Mouse (Mus musculus) lung, adult 2 months (tissue): ENCODE results near the gene Rnf216. TPM values are rescaled to one million over a fixed set of nuclear protein-coding genes. Genes with fewer than 3 reads are reported as not detected.

Experiments used
- DNase-seq: peaks from one replicate; pipeline ENCODE4 v3.0.0; 2022
- H3K4me1 ChIP-seq: fragments of 200-500 bp; 2 replicates; pipeline ENCODE4 v1.6.1; 2011; ENCODE audit warnings: low read length; ENCODE audit not compliant: control insufficient read depth, insufficient read depth
- H3K4me3 ChIP-seq: fragments of 200-500 bp; replicated peaks from 2 replicates; pipeline ENCODE3; 2011; ENCODE audit warnings: low read depth, mild to moderate bottlenecking, control low read depth, low read length; ENCODE audit errors: extremely low read depth
- CTCF ChIP-seq: fragments of 200-500 bp; IDR thresholded peaks from 2 replicates; pipeline ENCODE4 v1.5.1; 2011; ENCODE audit warnings: mild to moderate bottlenecking, low read length, control low read depth; ENCODE audit not compliant: insufficient read depth
- POLR2A ChIP-seq: fragments of 200-500 bp; IDR thresholded peaks from 2 replicates; pipeline ENCODE4 v1.6.1; 2011; ENCODE audit warnings: low read depth, mild to moderate bottlenecking, control low read depth, low read length, borderline replicate concordance; ENCODE audit errors: extremely low read depth
- WGBS: fragments of 180-500 bp; shearing (Covaris S2); methylation state at CpG from one replicate; pipeline ENCODE4 v1.1.7; 2018; 5-methylcytosine and 5-hydroxymethylcytosine counted together
- polyA plus RNA-seq: library from polyadenylated mRNA; depleted of rRNA; stranded (reverse); fragments of >200 nt; gene quantifications from 2 replicates; pipeline ENCODE4 v1.2.3, GENCODE M21; 2012

Rnf216 gene
- polyA plus RNA-seq, 1 experiment: 27.7 TPM

DNA sequence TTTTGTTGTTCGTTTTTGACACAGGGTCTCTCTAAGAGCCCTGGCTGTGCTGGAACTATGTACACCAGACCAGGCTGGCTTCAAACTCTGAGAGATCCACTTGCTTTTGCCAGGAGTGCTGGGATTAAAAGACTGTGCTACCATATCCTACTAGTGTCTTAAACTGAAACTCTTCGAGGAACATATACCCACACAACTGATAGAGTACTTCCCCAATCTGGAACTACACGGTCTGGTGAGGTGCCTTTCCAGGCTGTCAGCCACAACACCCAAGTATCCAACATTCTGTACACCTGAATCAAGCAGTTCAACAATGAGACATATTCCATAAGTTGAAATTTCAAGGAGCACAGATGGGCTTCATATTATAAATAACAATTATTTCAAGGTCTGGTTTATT is 79.5 kb downstream of the Rnf216 start:
- no peak for DNase-seq
- no peak overlapping the region for H3K4me3 ChIP-seq
- 69% methylated on average over 3 of the region's 3 CpGs for WGBS
- no peak for TF ChIP-seq CTCF
- no peak for TF ChIP-seq POLR2A
- peaks cover 4% of the 10 kb centered on the region; the same call in 1 of the 2 replicates for H3K4me1 ChIP-seq

DNA sequence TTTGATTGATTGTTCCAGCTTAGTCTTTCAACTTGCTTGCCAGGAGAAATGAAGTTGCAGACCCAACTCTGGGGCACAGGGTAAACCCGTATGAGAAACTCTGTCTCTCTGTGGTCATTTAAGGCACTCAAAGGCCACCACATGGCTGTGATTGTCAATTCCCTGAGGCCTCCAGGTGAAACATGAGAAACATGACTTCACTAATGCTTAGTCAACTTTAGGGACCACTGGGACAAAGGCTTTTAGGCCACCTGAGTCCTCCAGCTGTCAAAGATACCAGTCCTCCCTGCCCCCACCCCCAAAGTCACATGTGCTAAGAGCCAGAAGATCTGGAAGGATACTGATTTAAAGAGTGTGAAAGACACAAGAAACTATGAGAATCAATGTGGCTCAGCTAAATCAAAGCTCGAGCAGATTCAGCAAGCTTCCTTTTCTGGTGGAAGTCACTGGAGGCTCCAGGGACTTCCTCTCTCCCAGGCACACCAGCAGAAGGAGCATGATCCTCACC is 80.1 kb downstream of the Rnf216 start:
- DNase-seq: no peak
- peaks cover 4% of the 10 kb centered on the region; the same call in 1 of the 2 replicates for H3K4me1 ChIP-seq
- 45% methylated on average over 2 of the region's 2 CpGs for WGBS
- no peak for TF ChIP-seq POLR2A
- TF ChIP-seq CTCF: no peak
- no peak overlapping the region for H3K4me3 ChIP-seq

DNA sequence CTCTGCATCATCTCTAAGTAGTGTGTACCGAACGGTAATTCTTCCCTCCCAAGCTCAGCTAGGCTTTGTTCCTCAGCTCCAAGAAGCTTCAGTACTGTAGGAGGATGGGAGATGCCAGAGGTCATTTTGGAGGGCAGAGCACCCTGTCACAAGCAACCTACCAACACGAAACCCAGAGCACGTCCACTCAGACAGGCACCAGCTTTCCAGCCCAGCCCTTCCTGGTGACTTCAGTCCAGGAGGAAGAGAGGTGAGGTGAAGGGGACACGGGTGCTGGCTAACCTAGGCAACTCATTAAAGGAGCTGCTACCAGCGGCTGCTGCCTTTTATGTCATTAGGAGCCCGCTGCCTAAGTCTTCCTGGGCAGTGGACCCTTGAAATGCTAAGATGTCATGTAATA is 81.1 kb downstream of the Rnf216 start:
- no peak for DNase-seq
- no peak for TF ChIP-seq CTCF
- no peak for TF ChIP-seq POLR2A
- Histone ChIP-seq H3K4me3 (no peak overlapping the region), H3K4me1 (peaks cover 4% of the 10 kb centered on the region; the same call in 1 of the 2 replicates)
- 50% methylated on average over 7 of the region's 7 CpGs for WGBS

DNA sequence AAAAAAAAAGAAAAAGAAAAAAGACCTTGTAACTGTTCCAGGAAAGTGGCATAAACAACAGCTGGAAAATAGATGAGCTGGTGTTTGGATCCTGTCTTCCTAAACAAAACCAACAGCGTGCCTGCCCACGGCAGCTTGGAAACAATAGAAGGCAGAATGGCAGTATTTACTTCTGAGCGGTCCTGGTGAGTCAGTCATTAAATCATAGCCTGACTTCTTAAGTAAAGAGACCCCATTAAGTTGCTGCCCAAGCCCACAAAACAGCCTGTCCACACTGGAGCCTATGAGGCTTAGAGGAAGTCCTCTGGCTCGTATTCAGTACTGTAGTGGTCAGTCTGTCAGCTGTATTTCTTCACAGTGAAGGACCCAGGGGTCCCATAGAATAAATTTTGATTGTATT is 81.6 kb downstream of the Rnf216 start:
- 32% methylated on average over 4 of the region's 4 CpGs for WGBS
- TF ChIP-seq CTCF: no peak
- TF ChIP-seq POLR2A: no peak
- DNase-seq: no peak
- no peak overlapping the region for H3K4me3 ChIP-seq
- H3K4me1 ChIP-seq: peaks cover 4% of the 10 kb centered on the region; the same call in 1 of the 2 replicates

DNA sequence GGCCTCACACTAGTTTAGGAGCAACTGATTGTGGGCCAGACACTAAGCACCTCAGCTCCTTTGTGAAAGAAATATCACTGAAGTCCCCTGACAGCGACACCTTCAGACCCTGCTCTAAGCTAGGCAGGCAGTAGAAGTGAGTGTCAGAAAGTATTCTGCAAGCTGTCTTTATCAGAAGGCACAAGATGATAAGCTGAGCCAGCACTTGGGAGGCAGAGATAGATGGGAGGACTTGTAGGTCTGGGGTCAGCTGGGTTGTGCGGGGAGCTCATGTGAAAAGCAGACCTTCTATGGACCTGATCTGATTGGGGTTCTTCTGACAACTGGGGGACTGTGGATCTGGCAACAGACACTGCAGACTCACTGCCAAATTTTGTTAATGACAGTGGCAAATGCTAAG is 88.9 kb downstream of the Rnf216 start:
- H3K4me3 ChIP-seq: no peak overlapping the region
- 87% methylated on average over 2 of the region's 2 CpGs for WGBS
- DNase-seq: no peak
- H3K4me1 ChIP-seq: no peaks in the 10 kb centered on the region
- TF ChIP-seq POLR2A (no peak), CTCF (no peak)

DNA sequence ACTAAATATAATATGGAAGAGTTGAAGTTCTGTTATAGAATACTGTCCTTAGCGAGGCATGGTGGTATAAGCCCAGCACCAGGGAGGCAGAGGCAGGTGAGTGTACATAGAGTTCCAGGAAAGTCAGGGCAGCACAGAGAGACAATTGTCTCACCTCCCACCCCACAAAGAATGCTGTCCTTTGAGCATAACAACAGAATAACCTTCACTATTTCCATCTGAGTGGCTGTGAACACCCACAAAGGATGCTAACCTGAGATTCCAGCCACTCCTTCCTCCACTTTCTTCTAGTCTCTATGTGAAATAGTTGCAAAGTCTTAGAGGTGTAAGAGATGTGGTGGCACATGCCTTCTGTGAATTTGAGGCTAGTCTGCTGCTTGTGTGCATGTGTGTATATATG is 89.8 kb downstream of the Rnf216 start:
- DNase-seq: no peak
- WGBS: 93% methylated on average over 1 of the region's 1 CpGs
- no peak overlapping the region for H3K4me3 ChIP-seq
- no peak for TF ChIP-seq POLR2A
- TF ChIP-seq CTCF: no peak
- no peaks in the 10 kb centered on the region for H3K4me1 ChIP-seq

DNA sequence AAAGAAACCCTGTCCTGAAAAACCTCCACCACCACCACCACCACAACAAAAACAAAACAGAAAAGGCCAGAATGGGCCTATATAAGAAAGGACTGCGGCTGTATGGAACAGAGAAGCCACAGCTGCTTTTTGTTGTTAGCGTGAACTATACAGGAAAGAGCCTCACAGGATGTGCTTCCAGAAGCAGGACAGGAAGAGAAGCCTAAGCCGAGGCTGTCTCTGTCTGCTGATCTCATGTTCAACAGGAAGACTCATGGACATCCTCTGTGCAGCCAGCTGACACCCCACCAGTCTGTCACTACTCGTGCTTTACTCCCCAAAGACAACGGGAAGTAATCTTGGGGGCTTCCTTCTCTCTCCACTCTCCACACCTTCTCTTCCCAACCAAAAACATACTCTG is 95.4 kb downstream of the Rnf216 start:
- WGBS: 54% methylated on average over 5 of the region's 5 CpGs
- Histone ChIP-seq H3K4me3 (no peak overlapping the region), H3K4me1 (no peaks in the 10 kb centered on the region)
- TF ChIP-seq CTCF (no peak), POLR2A (no peak)
- DNase-seq: no peak

DNA sequence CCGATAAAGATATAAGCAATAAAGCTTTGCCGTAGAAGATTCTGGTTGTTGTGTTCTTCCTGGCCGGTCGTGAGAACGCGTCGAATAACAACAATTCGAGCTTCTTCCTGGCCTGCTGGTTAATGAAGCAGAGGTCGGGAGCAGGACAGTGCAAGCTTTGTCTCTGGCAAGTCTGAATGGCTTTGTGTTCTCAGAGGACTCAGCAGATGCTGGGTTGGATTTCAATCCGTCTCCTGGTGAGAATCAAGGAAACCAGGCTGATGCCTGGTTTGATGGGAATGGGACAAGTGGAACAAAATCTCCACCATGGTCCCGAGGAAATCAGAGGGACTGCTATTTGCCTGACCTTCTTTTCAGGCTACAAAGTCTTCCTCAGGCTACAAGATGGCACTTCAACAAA is 103.4 kb downstream of the Rnf216 start:
- Histone ChIP-seq H3K4me3 (no peak overlapping the region), H3K4me1 (no peaks in the 10 kb centered on the region)
- TF ChIP-seq POLR2A (no peak), CTCF (no peak)
- 87% methylated on average over 11 of the region's 11 CpGs for WGBS
- DNase-seq: no peak

DNA sequence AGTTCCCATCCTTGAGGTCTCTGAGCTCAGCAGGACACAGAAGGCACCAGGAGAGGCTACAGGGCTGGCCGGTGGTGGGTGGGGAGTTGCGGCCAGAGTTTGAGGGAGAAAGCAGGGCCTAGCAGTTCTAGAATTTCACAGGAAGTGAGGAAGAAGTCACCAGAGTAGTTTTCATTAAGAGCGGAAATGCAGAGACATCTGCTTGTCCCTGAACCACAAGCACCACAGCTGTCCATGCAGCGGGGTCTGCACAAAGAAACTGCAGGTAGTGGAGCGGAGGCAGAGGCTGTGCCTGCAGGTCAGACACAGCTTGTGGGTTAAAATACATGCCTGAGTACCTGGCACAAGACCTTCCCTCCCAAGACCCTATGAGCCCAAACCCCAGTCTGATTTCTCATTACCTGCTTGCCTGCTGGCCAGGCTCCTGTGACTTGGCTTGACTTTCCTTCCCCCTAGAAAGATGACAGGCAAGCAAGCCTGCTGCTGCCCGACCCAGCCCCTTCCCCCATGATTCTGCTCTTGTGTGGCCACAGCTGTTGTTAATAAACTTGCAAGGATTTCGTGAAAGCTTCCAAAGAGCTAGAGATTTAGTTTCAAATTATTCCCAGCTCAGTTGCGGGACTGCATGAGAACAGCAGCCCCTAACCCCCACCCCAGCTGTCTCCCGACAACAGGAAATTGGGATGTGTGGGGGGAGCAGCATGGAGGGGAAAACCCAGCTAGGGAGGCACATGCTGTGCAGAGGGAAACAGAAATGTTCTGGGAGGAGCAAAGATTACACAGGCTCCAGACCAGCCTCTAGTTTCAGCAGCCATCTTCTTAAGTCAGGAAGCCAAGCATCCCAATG is 111.9 kb downstream of the Rnf216 start:
- DNase-seq: no peak
- TF ChIP-seq POLR2A (no peak), CTCF (no peak)
- Histone ChIP-seq H3K4me1 (peaks cover 10% of the 10 kb centered on the region), H3K4me3 (no peak overlapping the region)
- WGBS: 51% methylated on average over 9 of the region's 9 CpGs

DNA sequence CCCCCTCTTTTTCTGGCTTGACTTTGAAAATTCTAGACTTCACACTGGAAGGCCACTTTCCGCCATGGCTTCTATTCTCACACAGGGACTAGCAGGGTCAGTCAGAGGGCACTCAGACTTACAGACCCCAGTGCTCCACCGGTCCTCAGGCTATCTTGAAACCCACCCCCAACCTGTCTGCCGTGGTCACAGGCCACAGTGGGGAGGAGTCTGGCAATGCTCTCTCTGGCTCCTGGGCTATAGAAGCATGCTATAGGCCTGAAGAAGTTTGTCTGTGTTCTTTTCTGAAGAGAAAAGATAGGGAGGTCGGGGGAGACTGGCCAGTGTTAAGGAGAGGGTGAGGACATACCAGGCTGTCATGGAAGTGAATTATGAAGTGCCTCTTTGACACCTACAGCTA is 112.7 kb downstream of the Rnf216 start:
- Histone ChIP-seq H3K4me3 (no peak overlapping the region), H3K4me1 (peaks cover 10% of the 10 kb centered on the region)
- no peak for DNase-seq
- WGBS: 53% methylated on average over 4 of the region's 4 CpGs
- TF ChIP-seq POLR2A (no peak), CTCF (no peak)
